Mouse (Mus musculus) E14TG2a.4 (cell line): ENCODE data around the gene Cyp1a2.

Source experiments
- CTCF ChIP-seq: conservative IDR thresholded peaks from 2 replicates; pipeline ENCODE4 v1.5.1; 2014; ENCODE audit warnings: low read length
- NANOG ChIP-seq: IDR thresholded peaks from 2 replicates; pipeline ENCODE4 v1.6.1; 2014; ENCODE audit warnings: borderline replicate concordance, low read length, mixed read lengths
- POU5F1 ChIP-seq: IDR thresholded peaks from 2 replicates; pipeline ENCODE4 v1.6.1; 2014; ENCODE audit warnings: low read length, borderline replicate concordance

GRCm38 (mm10) chr9:57644442-57644943 is 39.0 kb downstream of the Cyp1a2 start:
- TF ChIP-seq CTCF = no peak
- TF ChIP-seq NANOG = no peak
- no peak for TF ChIP-seq POU5F1
